Mouse (Mus musculus) thymus, postnatal 14 days (tissue): ENCODE measurements around the gene Pla2g4e.

Source experiments
- DNase-seq: peaks from one replicate; pipeline ENCODE4 v3.0.0; 2021

Gene Pla2g4e

GRCm38 (mm10) chr2:120153586-120154360 lies 91.4 kb downstream of the Pla2g4e start:
- peak; percentile 18 for DNase-seq

GRCm38 (mm10) chr2:120150571-120150970 lies 94.6 kb downstream of the Pla2g4e start:
- DNase-seq: no peak

- DNase-seq: no peak
These were observed 95.5 kb downstream of the Pla2g4e start for GRCm38 (mm10) chr2:120149634-120150033.

- DNase-seq: no peak
These were observed 97.1 kb downstream of the Pla2g4e start for GRCm38 (mm10) chr2:120147999-120148398.

- DNase-seq: no peak
These were observed 97.8 kb downstream of the Pla2g4e start for GRCm38 (mm10) chr2:120147364-120147763.

- no peak for DNase-seq
These were observed 98.6 kb downstream of the Pla2g4e start for GRCm38 (mm10) chr2:120146543-120146942.

GRCm38 (mm10) chr2:120144390-120144789 lies 100.7 kb downstream of the Pla2g4e start:
- DNase-seq: no peak

GRCm38 (mm10) chr2:120142336-120142735 lies 102.8 kb downstream of the Pla2g4e start:
- DNase-seq: no peak

GRCm38 (mm10) chr2:120141671-120142070 lies 103.5 kb downstream of the Pla2g4e start:
- no peak for DNase-seq

GRCm38 (mm10) chr2:120140326-120140725 lies 104.8 kb downstream of the Pla2g4e start:
- DNase-seq: no peak

- no peak for DNase-seq
These were observed 106.0 kb downstream of the Pla2g4e start for GRCm38 (mm10) chr2:120139091-120139490.

GRCm38 (mm10) chr2:120137281-120137680 lies 107.9 kb downstream of the Pla2g4e start:
- no peak for DNase-seq

- no peak for DNase-seq
These were observed 110.6 kb downstream of the Pla2g4e start for GRCm38 (mm10) chr2:120134453-120135075.

GRCm38 (mm10) chr2:120131881-120132280 lies 113.3 kb downstream of the Pla2g4e start:
- DNase-seq: no peak

- no peak for DNase-seq
These were observed 115.8 kb downstream of the Pla2g4e start for GRCm38 (mm10) chr2:120129252-120129908.

GRCm38 (mm10) chr2:120128611-120129051 lies 116.5 kb downstream of the Pla2g4e start:
- no peak for DNase-seq

- DNase-seq: no peak
These were observed 117.1 kb downstream of the Pla2g4e start for GRCm38 (mm10) chr2:120128011-120128410.

GRCm38 (mm10) chr2:120126901-120127300 lies 118.2 kb downstream of the Pla2g4e start:
- no peak for DNase-seq

GRCm38 (mm10) chr2:120126408-120126807 lies 118.7 kb downstream of the Pla2g4e start:
- DNase-seq: no peak

- no peak for DNase-seq
These were observed 119.7 kb downstream of the Pla2g4e start for GRCm38 (mm10) chr2:120125461-120125860.

GRCm38 (mm10) chr2:120124946-120125345 lies 120.2 kb downstream of the Pla2g4e start:
- no peak for DNase-seq

- no peak for DNase-seq
These were observed 121.0 kb downstream of the Pla2g4e start for GRCm38 (mm10) chr2:120124096-120124495.

- no peak for DNase-seq
These were observed 122.2 kb downstream of the Pla2g4e start for GRCm38 (mm10) chr2:120122983-120123382.

GRCm38 (mm10) chr2:120117346-120117745 lies 127.8 kb downstream of the Pla2g4e start:
- no peak for DNase-seq
